Mouse (Mus musculus) kidney, adult 2 months (tissue): ENCODE measurements around the gene Nfib.

Experiments
- CTCF ChIP-seq: fragments of 200-500 bp; conservative IDR thresholded peaks from 2 replicates; pipeline ENCODE4 v1.5.1; 2011; ENCODE audit warnings: low read depth, mild to moderate bottlenecking, control low read depth, low read length, moderate library complexity, mixed read lengths; ENCODE audit not compliant: insufficient read depth, insufficient read length
- POLR2A ChIP-seq: fragments of 200-500 bp; IDR thresholded peaks from one replicate; pipeline ENCODE4 v1.6.1; 2011; ENCODE audit warnings: low read depth, low read length, control low read depth

- TF ChIP-seq CTCF (no peak), POLR2A (no peak)
Measured at GRCm38 (mm10) chr4:82493363-82493762, 212.2 kb downstream of the Nfib start.
